Mouse (Mus musculus) CH12.LX (cell line): ENCODE data around the gene Odf4.

Experiments used
- BHLHE40 ChIP-seq: IDR thresholded peaks from 2 replicates; pipeline ENCODE4 v1.6.1; 2011; ENCODE audit warnings: mild to moderate bottlenecking, low read depth, low read length, improper control_type of control experiment
- CTCF ChIP-seq, 2 experiments: IDR thresholded peaks in 1 of 2; conservative IDR thresholded peaks in 1 of 2; 2 replicates each; pipeline ENCODE4 v1.5.1; 2011 to 2012; ENCODE audit warnings: low read depth in 2 of 2, low read length in 2 of 2, improper control_type of control experiment in 1 of 2, inconsistent platforms in 1 of 2, mild to moderate bottlenecking in 1 of 2, moderate library complexity in 1 of 2
- EP300 ChIP-seq: IDR thresholded peaks from 2 replicates; pipeline ENCODE4 v1.6.1; 2011; ENCODE audit warnings: low read length, improper control_type of control experiment
- HCFC1 ChIP-seq: IDR thresholded peaks from 2 replicates; pipeline ENCODE4 v1.6.1; 2012; ENCODE audit warnings: low read depth, mild to moderate bottlenecking, inconsistent platforms, low read length, improper control_type of control experiment
- IRF4 ChIP-seq: IDR thresholded peaks from 2 replicates; pipeline ENCODE4 v1.6.1; 2014; ENCODE audit warnings: low read depth, mild to moderate bottlenecking, inconsistent platforms, low read length, improper control_type of control experiment
- MAX ChIP-seq: IDR thresholded peaks from 2 replicates; pipeline ENCODE4 v1.6.1; 2011; ENCODE audit warnings: low read length, improper control_type of control experiment
- MEF2A ChIP-seq: IDR thresholded peaks from 2 replicates; pipeline ENCODE4 v1.6.1; 2014; ENCODE audit warnings: low read depth, mild to moderate bottlenecking, inconsistent platforms, low read length, improper control_type of control experiment, borderline replicate concordance
- MYC ChIP-seq: IDR thresholded peaks from 2 replicates; pipeline ENCODE4 v1.6.1; 2011; ENCODE audit warnings: low read depth, mild to moderate bottlenecking, improper control_type of control experiment, low read length
- POLR2A ChIP-seq: IDR thresholded peaks from 2 replicates; pipeline ENCODE4 v1.6.1; 2011; ENCODE audit warnings: low read depth, mild to moderate bottlenecking, improper control_type of control experiment, low read length
- RAD21 ChIP-seq: IDR thresholded peaks from 2 replicates; pipeline ENCODE4 v1.6.1; 2011; ENCODE audit warnings: low read depth, mild to moderate bottlenecking, low read length, improper control_type of control experiment, moderate library complexity
- USF1 ChIP-seq: IDR thresholded peaks from 2 replicates; pipeline ENCODE4 v1.6.1; 2014; ENCODE audit warnings: low read depth, mild to moderate bottlenecking, inconsistent platforms, low read length, improper control_type of control experiment
- ZKSCAN1 ChIP-seq: IDR thresholded peaks from 2 replicates; pipeline ENCODE4 v1.6.1; 2012; ENCODE audit warnings: low read depth, inconsistent platforms, low read length, improper control_type of control experiment, borderline replicate concordance
- ZNF384 ChIP-seq: IDR thresholded peaks from 2 replicates; pipeline ENCODE4 v1.6.1; 2012; ENCODE audit warnings: low read depth, low read length, improper control_type of control experiment, inconsistent platforms

GRCm38 (mm10) chr11:68903775-68904174 is 23.1 kb downstream of the Odf4 start:
- TF ChIP-seq CTCF (conservative IDR thresholded peaks at IDR 0.05 in 1 of 2, IDR thresholded peaks at IDR 0.05 in 1 of 2; ENCODE audit: low read depth in 2 of 2, low read length in 2 of 2) (no peak; a peak in 1 of 4 replicates), MAX (no peak), POLR2A (0 out of 2 replicates have a peak, but pooled peaks have one; percentile 11), USF1 (no peak), IRF4 (no peak), EP300 (no peak), ZKSCAN1 (no peak), HCFC1 (no peak), MEF2A (no peak), BHLHE40 (no peak), MYC (no peak), ZNF384 (no peak), RAD21 (no peak)
